Mouse (Mus musculus): Measurements from ENCODE around the gene Mia3. TPM values are rescaled to one million over a fixed set of nuclear protein-coding genes. Genes with fewer than 3 reads are reported as not detected.

Mia3 gene
- total and polyA plus RNA-seq, 2 experiments from 2014 or later = 98.1 to 148 TPM

DNA sequence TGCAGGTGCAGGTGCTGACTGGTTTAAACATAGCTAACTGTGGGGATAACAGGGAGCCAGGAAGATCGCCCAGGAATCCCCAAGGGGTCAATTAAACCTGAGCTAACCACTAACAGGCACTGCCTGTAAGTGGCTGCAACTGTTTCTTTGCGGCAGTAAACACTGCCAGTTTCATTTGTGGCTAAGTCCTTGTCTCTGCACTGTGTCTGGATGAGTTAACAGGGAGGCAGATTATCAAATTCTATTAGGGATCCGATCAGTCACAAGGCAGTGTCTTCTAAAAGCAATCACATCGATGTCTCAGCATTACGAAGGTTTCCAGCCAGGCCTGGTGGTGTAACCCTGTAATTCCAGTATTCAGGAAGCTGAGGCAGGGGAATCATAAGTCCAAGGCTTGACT, 3.0 kb downstream of the Mia3 start:
- DNase-seq (ENCODE audit: low spot score) (no peak), ATAC-seq (no peak)
- peaks cover 23% of the 10 kb centered on the region; the same call in 1 of the 2 replicates for H3K36me3 ChIP-seq (ENCODE audit: insufficient read depth, low read length)
- 79% methylated on average over 5 of the region's 5 CpGs for WGBS
- H3K9me3 ChIP-seq (ENCODE audit: low read length) = no peaks in the 10 kb centered on the region
- no peaks in the 10 kb centered on the region for H3K27me3 ChIP-seq (ENCODE audit: insufficient read depth, low read length)
- H3K27ac ChIP-seq = no peak overlapping the region
- H3K4me2 ChIP-seq (ENCODE audit: low read depth, low read length) = no peak overlapping the region
- no peak overlapping the region for H3K9ac ChIP-seq (replicated peaks; ENCODE audit: low read length)
- no peak overlapping the region for H3K4me3 ChIP-seq (ENCODE audit: low read length)
- no peak for TF ChIP-seq CTCF (IDR thresholded peaks at IDR 0.05; ENCODE audit: low read depth)
- peaks cover 16% of the 10 kb centered on the region; the same call in 1 of the 2 replicates for H3K4me1 ChIP-seq (ENCODE audit: insufficient read depth, low read length)

- no peak overlapping the region for H3K9ac ChIP-seq (replicated peaks; ENCODE audit: low read length)
- H3K4me3 ChIP-seq (ENCODE audit: low read length) = no peak overlapping the region
- 0 out of 2 replicates have a peak, but pooled peaks cover 8% of the 10 kb centered on the region for H3K4me1 ChIP-seq (ENCODE audit: insufficient read depth, low read length)
- H3K27ac ChIP-seq = no peak overlapping the region
- WGBS = 96% methylated on average over 5 of the region's 5 CpGs
- ATAC-seq = no peak
- H3K36me3 ChIP-seq (ENCODE audit: insufficient read depth, low read length) = peaks cover 39% of the 10 kb centered on the region
- no peak for DNase-seq (ENCODE audit: low spot score)
- TF ChIP-seq CTCF (IDR thresholded peaks at IDR 0.05; ENCODE audit: low read depth) = no peak
- no peaks in the 10 kb centered on the region for H3K9me3 ChIP-seq (ENCODE audit: low read length)
- H3K27me3 ChIP-seq (ENCODE audit: insufficient read depth, low read length) = no peaks in the 10 kb centered on the region
- no peak overlapping the region for H3K4me2 ChIP-seq (ENCODE audit: low read depth, low read length)
These were observed 5.8 kb downstream of the Mia3 start for GRCm38 (mm10) chr1:183363577-183363867.

DNA sequence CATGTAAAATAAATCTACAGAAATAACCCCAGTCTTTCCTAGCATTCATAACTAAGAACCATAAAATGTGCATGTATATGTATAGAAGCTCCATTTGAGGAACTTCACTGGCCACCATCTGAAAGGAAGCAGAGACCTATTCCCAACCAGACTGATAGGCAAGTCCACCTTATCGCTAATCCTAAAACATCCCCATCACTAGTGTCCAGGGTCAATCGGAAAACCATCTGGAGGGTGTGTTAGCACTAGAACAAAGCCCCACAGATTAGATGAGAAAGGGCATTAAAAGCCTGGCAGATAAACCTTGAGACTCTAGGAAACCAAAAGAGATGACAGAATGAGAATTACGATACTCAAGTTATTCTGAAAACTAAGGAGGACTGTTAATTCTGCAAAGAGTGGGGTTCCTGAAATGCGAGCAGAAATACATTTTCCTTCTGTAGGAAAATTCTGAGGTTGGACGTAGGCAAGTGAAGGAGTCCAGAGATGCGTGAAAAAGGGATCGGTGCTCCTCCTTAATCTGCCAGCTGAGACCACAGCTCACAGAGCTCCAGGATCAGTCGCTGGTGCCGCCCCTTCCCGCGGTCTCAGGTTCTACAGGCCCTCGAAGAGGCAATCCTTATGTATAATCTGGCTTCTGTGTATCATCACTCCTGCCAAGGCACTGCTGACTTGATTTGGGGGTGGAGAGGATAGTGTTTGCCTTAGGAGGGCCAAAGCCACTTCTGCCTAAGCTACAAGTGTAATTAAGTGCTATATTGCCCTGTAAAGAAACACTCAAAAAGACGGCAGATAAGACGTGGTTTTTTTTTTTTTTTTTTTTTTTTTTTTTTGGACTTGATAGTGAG, 6.4 kb downstream of the Mia3 start:
- Histone ChIP-seq H3K9ac (replicated peaks; ENCODE audit: low read length) (no peak overlapping the region), H3K9me3 (ENCODE audit: low read length) (no peaks in the 10 kb centered on the region), H3K4me3 (ENCODE audit: low read length) (no peak overlapping the region), H3K27me3 (ENCODE audit: insufficient read depth, low read length) (no peaks in the 10 kb centered on the region), H3K4me2 (ENCODE audit: low read depth, low read length) (no peak overlapping the region), H3K36me3 (ENCODE audit: insufficient read depth, low read length) (peaks cover 45% of the 10 kb centered on the region), H3K4me1 (ENCODE audit: insufficient read depth, low read length) (0 out of 2 replicates have a peak, but pooled peaks cover 3% of the 10 kb centered on the region), H3K27ac (no peak overlapping the region)
- 87% methylated on average over 14 of the region's 14 CpGs for WGBS
- TF ChIP-seq CTCF (IDR thresholded peaks at IDR 0.05; ENCODE audit: low read depth) = no peak
- DNase-seq (ENCODE audit: low spot score) = no peak
- ATAC-seq = no peak

GRCm38 (mm10) chr1:183362301-183362700, 7.1 kb downstream of the Mia3 start:
- WGBS = 95% methylated on average over 5 of the region's 5 CpGs
- ATAC-seq = no peak
- Histone ChIP-seq H3K27me3 (ENCODE audit: insufficient read depth, low read length) (no peaks in the 10 kb centered on the region), H3K4me3 (ENCODE audit: low read length) (no peak overlapping the region), H3K36me3 (ENCODE audit: insufficient read depth, low read length) (peaks cover 51% of the 10 kb centered on the region), H3K9me3 (ENCODE audit: low read length) (no peaks in the 10 kb centered on the region), H3K9ac (replicated peaks; ENCODE audit: low read length) (no peak overlapping the region), H3K4me1 (ENCODE audit: insufficient read depth, low read length) (no peaks in the 10 kb centered on the region), H3K27ac (no peak overlapping the region), H3K4me2 (ENCODE audit: low read depth, low read length) (no peak overlapping the region)
- no peak for DNase-seq (ENCODE audit: low spot score)
- TF ChIP-seq CTCF (IDR thresholded peaks at IDR 0.05; ENCODE audit: low read depth) = no peak

DNA sequence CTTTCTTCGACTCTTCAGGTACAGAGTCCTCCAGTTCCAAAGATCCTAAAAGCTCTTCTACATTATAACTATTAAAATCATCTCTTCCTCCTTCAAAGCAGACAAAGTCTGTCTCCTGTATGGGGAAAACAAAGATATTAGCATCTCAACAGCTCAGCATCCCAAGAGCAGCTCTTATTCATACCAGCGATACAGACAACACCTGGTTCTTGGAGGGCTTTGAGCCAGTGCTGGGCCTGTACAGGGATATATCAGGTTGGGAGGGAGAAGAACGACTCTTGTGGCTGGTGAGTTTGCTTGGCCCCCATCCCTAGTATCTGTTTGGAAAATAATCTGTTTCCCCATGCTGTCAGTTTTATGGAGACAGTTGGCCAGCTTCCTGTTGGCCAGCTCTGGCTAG, 10.5 kb downstream of the Mia3 start:
- Histone ChIP-seq H3K36me3 (ENCODE audit: insufficient read depth, low read length) (peaks cover 49% of the 10 kb centered on the region), H3K4me1 (ENCODE audit: insufficient read depth, low read length) (no peaks in the 10 kb centered on the region), H3K27me3 (ENCODE audit: insufficient read depth, low read length) (no peaks in the 10 kb centered on the region), H3K9ac (replicated peaks; ENCODE audit: low read length) (no peak overlapping the region), H3K27ac (no peak overlapping the region), H3K4me2 (ENCODE audit: low read depth, low read length) (no peak overlapping the region), H3K9me3 (ENCODE audit: low read length) (no peaks in the 10 kb centered on the region), H3K4me3 (ENCODE audit: low read length) (no peak overlapping the region)
- no peak for TF ChIP-seq CTCF (IDR thresholded peaks at IDR 0.05; ENCODE audit: low read depth)
- ATAC-seq (no peak), DNase-seq (ENCODE audit: low spot score) (no peak)
- 87% methylated on average over 3 of the region's 3 CpGs for WGBS

GRCm38 (mm10) chr1:183349840-183350239, 19.5 kb downstream of the Mia3 start:
- H3K4me1 ChIP-seq (ENCODE audit: insufficient read depth, low read length) = no peaks in the 10 kb centered on the region
- peaks cover 41% of the 10 kb centered on the region for H3K36me3 ChIP-seq (ENCODE audit: insufficient read depth, low read length)
- WGBS = 16% methylated on average over 6 of the region's 6 CpGs
- H3K9ac ChIP-seq (replicated peaks; ENCODE audit: low read length) = no peak overlapping the region
- TF ChIP-seq CTCF (IDR thresholded peaks at IDR 0.05; ENCODE audit: low read depth) = peak; percentile 79
- no peak overlapping the region for H3K4me2 ChIP-seq (ENCODE audit: low read depth, low read length)
- H3K4me3 ChIP-seq (ENCODE audit: low read length) = no peak overlapping the region
- no peaks in the 10 kb centered on the region for H3K27me3 ChIP-seq (ENCODE audit: insufficient read depth, low read length)
- no peaks in the 10 kb centered on the region for H3K9me3 ChIP-seq (ENCODE audit: low read length)
- no peak for ATAC-seq
- no peak overlapping the region for H3K27ac ChIP-seq
- peak; percentile 91 for DNase-seq (ENCODE audit: low spot score)

- Histone ChIP-seq H3K4me1 (ENCODE audit: insufficient read depth, low read length) (no peaks in the 10 kb centered on the region), H3K27ac (peak overlapping the region; percentile 90), H3K4me2 (ENCODE audit: low read depth, low read length) (peak overlapping the region; percentile 93), H3K27me3 (ENCODE audit: insufficient read depth, low read length) (no peaks in the 10 kb centered on the region), H3K9ac (replicated peaks; ENCODE audit: low read length) (peak overlapping the region; percentile 92), H3K4me3 (ENCODE audit: low read length) (peak overlapping the region; percentile 98), H3K36me3 (ENCODE audit: insufficient read depth, low read length) (peaks cover 18% of the 10 kb centered on the region), H3K9me3 (ENCODE audit: low read length) (no peaks in the 10 kb centered on the region)
- TF ChIP-seq CTCF (IDR thresholded peaks at IDR 0.05; ENCODE audit: low read depth) = no peak
- DNase-seq (ENCODE audit: low spot score) = no peak
- peak; percentile 16; the same call in 1 of the 2 replicates for ATAC-seq
- WGBS = 7% methylated on average over 10 of the region's 10 CpGs
These were observed 23.5 kb downstream of the Mia3 start for GRCm38 (mm10) chr1:183345817-183346195.
